Mouse (Mus musculus) mesoderm, embryonic 11.5 days (tissue): ENCODE measurements around the gene Chmp4b.
A peak's percentile ranks its signal among the peaks of the same experiment; 100 is the strongest.

Experiments
- DNase-seq: peaks from one replicate; pipeline ENCODE4 v3.0.0-alpha.2; 2012; ENCODE audit warnings: low read depth, low spot score

Chmp4b gene

DNA sequence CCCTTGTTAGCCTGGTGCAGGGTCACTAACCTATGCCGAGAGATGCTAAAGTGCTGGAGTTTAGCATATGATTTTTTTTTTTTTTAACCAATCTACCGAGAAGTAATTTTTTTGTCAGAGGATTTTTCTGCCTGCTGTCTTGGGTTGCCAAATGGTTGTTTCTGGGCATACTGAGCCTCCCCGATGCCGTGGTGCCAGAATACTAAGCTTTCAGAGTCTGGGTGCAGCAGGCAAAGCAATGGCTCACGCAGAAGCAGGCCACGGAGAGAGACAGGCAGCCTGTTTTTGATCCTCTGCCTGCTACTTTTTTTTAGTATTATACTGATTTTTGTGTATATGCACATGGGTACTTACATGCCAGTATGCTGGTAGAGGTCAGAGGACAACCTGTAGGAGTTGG, 29.4 kb downstream of the Chmp4b start:
- no peak for DNase-seq

DNA sequence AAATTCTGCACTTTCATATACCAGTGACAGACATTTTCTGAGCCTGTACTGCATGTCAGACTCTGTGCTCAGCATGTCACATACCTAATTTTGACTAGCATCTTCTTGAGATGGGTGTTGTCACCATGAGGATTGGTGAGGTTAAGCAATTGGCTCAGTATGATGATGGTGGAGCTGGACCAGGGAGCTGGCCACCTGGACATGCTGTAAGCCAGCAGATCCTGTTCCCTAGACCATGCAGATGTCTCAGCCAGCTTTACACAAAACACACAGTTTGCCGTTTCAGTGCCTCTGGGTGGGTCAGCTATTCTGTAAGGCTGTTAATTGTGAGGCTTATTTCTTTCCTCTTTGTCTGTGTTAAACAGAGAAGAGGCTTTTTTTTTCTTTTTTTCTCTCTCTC, 31.2 kb downstream of the Chmp4b start:
- DNase-seq: no peak

DNA sequence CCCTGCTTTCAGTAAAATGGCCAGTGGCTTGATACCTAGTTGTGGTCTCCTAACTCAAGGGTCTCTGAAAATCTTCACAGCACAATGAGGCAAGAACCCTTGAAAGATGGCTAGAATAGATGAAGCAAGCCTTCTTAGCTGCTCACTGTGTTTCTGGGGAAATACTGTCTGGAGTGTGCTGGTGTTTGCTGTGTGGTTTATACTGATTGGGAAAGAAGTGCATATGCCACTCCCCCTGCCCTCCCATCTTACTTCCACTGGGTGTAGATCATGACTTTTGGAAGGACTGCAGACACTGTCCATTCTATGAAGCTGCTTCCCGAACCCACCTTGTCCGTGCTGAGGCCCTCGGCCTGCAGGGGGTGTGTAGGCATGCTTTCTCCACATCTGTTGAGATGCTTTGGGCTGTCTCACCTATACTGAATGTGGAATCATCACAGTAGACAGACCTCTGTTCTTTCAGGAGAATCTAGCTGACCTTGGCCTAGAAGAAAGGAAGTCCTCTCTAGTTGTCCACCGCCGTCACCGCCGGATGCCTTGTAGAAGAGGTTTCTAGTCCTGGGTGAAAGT, 33.5 kb downstream of the Chmp4b start:
- no peak for DNase-seq

DNA sequence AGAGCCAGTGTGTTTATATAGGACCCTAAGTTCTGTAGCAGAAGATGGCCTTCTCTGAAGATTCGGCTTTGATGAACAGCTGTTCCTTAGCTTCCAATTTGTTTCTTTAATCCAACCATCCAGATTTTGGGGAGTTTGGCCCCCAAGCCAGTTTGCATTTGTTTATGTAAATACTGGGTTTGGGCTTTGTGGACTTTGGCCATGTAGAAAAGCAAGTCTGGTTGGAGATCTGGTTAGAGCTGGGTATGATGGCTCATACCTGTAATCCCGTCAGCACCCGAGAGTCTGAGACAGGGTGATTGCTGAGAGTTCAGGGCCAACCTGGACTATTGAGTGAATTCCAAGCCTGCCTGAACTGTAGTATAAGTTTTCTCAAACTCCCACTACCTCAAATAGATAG, 34.3 kb downstream of the Chmp4b start:
- DNase-seq: no peak

DNA sequence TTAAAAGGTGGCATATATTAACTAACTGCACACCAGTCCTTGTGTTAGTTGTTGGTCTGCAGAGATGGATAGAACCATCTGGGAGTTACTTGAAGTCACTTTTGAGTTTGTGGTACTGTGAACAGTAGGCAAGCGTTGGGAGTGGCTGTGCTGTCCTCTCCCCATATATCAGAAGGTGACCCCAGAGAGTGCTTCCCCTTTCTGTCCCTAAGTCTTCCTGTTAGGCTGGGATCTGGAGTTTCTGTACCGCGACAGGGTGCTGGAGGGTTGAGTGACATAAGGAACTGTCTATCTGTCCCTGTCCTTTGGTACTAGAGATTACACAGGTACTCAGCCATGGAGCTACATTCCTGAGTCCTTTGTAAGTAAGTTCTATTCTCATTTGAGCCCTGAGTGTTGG, 35.3 kb downstream of the Chmp4b start:
- no peak for DNase-seq

DNA sequence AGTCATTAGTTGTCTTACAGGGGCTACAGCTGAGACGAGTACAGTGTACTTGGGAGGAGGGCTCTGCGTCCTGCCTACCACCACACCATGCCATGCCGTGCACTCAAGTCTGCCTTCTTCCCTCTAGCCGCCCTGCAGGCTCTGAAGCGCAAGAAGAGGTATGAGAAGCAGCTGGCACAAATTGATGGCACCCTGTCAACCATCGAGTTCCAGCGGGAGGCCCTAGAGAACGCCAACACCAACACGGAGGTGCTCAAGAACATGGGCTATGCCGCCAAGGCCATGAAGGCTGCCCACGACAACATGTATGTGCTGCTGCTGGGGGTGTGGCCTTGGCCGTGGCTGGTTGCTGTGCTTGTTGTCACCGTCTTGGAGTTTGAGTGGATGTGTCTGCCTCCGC, 37.9 kb downstream of the Chmp4b start:
- no peak for DNase-seq

DNA sequence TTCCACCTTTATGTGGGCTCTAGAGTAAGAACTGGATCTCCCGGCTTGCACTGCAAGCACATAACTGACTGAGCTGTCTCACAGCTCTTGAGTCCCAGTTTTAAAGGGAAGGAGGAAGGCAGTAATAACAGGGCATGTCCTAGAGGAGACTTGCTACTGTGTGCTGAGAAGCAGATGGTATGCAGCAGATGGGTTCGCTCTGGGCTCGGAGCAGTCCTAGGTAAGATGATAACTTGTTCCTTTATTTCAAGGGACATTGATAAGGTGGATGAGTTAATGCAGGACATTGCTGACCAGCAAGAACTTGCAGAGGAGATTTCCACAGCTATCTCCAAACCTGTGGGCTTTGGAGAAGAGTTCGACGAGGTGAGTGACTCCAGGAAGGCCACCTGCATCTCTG, 39.5 kb downstream of the Chmp4b start:
- no peak for DNase-seq

DNA sequence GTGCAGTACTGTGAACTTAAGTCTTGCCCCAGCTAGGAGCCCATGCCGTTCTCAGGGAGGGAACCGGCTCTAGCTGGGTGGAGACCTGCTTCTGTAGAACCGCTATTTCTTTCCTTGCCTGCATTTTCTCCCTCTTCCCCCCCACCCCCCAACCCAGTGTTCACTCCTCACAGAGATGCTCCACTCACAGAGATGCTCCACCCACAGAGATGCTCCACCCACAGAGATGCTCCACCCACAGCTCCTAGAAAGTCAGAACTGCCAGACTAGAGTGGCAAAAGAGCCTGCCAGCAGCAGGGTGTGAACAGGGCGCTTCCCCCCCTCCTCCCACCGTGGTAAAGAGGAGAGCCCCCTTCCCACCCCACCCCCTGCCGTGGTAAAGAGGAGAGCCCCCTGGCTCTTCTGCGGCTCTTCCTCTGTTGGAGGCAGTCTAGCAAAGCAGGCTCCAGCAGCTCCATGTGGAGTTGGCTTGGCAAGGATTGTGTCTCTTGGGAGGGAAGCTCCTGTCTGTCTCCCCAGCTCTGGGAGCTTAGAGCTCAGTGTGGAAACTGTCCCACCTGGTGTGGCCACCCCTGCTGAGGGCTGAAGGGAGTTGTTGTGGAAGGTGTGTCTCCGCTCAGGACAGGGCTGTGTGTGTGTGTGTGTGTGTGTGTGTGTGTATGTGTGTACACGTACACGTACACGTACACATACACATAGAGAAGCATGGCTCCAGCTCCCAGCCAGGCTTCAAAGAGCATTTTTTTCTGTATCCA, 41.9 kb downstream of the Chmp4b start:
- no peak for DNase-seq

DNA sequence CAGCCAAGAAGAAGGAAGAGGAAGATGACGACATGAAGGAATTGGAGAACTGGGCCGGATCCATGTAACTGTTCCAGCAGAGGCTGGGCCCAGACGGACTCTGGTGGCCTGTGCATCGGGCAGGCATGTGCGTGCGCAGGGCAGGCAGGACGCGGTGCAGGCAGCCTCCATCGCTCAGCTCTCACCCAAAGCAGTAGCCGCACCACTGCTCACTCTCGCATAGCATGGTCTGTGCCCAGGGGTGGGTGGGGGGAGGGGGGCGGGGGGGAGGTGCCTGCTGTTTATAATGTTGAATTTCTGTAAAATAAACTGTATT, 42.4 kb downstream of the Chmp4b start:
- DNase-seq: no peak

DNA sequence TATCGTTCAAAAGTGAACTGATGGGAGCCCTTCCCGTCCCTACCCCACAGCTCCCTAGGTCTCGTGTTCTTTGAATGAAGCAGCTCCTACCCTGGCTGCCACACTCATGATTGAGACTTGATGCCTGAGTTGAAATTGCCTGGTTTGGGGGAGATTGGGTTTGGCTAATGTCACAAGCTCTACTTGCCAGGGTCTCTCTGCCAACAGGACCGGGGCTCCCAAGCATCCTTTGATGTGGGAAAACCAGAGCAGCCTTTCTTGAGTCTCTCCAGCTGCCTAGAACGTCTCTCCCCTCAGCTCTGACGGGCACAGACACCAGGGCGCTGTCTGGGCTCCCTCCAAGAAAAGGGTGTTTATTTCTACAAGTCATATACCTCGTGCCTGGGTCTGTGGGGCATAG, 44.2 kb downstream of the Chmp4b start:
- no peak for DNase-seq

DNA sequence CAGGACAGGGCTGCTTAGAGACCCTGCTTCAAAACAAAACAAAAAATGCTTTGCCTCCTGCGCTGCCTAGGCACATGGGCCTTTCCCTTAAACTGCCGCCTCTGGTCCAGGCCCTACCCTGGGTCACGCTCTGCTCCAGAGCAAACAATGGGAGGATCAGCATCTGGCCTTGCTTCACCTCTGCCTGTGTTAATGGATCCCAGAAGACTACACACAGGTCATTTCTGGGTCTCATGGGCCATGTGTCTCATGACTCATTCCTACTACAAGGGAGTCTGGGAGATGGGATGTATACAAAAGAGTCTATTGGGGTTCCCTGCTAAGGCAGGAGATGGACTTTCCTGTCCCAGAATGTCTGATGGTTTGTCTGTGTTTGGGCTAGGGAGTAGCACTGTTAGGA, 45.2 kb downstream of the Chmp4b start:
- DNase-seq: no peak

DNA sequence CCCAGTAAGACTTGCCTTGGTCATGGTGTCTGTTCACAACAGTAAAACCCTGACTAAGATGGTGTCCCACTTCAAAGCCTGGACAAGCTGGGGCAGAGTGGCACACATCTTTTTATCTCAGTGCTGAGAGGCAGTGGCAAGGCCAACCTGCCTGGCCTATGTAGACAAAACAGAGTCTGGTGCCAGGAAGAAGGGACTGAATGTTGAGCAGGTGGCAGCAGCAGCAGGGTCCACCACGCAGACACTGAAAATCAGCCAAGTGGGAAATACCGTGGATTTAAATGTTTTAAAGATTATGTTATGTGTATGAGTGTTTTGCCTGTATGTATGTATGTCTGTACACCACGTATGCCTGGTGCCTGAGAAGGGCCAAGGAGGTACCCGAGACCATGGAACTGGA, 47.9 kb downstream of the Chmp4b start:
- no peak for DNase-seq

DNA sequence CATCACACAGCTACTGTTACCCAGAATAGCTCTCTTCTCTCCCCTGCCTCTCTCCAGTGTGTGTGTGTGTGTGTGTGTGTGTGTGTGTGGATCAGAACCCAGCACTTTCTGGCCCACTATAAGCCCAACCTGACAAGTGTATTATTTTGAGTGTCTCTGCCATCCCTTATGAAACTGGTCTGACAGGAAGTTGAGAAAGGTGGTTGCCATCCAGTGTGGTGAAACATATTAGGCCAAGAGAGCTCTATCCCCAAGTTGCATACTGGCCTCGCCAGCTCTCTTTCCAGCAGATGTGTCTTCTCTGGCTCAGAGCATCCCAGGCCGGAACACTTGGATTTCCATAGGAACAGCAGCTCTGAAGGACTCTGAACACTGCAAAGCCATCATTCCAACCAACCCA, 48.7 kb downstream of the Chmp4b start:
- DNase-seq: no peak

DNA sequence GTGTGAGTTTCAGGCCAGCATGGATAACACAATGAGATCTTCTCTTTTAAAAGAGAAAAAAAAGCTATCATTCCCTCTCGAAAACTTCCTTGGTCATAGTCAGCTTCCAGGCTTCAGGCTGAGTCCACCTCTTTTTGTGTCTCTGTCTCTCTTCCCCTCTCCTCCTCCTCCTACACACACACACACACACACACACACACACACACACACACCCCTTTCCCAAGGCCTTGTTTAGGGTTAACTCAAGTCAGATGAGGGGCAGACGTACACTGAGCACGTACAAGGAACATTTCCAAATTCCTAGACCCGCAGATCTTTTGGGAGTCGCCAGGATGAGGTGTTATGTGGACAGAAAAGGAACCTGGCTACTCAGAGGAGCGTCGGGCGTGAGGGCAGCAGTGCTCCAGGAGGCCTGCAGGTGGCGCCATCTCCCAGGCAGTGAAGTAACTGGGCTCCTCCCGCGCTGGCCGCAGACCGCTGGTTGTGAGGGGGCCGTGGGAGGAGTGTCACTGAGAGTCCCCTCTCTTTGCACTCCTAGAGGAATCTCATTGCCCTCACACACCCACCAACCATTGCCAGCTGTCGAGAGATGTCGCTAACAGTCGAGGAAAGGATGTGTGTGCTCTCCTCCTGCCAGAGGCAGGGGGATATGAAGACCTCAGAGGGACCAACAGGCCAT, 51.3 kb downstream of the Chmp4b start:
- DNase-seq: peak; percentile 85

DNA sequence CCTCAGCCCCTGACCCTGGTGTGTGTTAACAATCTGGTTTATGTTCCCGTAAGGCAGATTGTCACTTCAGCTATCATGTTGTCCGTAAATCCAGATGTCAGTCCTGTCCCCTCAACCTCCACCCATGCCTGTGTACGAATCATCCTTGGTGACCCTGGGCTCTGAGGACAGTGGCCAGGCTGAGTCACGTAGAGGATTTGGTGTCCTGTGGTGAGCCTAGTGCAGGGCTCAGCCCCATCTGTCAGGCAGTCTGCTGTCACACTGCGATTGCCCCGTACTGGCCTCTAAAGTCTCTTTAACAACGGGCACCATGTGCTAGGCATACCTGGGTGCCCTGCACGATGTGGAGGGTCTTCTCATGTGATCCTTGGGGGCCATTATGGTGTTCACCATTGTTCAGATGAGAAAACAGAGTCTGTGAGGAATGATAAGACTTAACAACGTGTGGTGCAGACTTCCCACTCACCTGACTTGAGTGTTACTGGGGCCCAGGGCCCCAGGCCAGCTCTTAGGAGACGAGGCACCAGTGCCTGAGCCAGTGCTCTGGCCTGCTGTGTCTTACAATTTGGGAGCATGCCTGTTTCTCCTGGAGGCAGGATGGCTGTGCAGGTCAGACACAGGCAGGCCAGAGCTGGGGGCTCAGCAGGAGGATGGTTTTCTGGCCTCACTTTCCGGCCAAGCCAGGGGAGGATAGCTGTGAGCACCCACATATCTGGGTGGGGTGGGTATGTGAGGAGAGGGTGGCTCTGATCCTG, 55.2 kb downstream of the Chmp4b start:
- peak; percentile 46 for DNase-seq

DNA sequence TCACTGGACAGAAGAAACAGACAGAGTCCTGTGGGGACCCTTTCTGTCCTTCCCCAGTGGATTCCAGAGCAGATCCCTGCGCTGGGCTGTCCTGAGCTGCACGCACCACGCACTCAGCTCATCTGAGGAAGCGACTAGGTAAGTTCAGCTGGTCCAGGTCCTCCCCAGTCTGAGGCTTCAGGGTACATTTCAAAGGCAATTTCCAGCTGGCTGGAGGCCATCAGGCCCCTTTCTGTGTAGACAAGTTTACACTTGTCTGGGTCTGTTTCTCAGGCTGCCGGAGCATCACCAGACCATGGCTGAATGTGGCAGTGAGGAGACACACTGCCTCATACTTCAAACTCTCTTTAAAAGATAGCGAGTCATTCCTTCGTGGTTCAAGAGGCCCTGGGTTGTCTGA, 55.8 kb downstream of the Chmp4b start:
- no peak for DNase-seq

DNA sequence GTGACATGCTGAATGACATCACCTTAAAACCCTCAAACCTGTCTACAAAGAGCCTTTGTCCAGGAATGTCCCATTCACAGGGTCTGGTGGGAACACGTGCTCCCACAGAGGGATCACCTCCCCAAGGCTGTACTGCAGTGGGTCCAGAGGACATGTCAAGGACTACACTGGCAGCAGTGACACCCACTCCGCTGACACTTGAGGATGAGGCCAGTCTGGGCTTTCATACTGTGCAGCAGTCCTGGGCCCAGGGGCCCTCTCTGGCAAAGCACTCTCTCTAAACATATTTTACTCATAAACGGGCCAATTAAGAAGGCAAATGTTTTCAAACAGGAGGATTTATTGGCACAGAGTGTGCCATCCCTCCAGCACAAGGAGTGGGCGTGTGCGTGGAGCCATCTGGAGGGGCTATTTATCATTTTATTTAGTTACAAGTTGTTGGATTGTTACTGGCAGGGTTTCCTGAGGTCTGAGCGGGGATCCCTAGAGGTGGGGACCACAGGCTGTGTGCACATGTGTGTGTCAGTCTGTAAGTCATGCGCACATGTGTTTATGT, 56.4 kb downstream of the Chmp4b start:
- DNase-seq: no peak

DNA sequence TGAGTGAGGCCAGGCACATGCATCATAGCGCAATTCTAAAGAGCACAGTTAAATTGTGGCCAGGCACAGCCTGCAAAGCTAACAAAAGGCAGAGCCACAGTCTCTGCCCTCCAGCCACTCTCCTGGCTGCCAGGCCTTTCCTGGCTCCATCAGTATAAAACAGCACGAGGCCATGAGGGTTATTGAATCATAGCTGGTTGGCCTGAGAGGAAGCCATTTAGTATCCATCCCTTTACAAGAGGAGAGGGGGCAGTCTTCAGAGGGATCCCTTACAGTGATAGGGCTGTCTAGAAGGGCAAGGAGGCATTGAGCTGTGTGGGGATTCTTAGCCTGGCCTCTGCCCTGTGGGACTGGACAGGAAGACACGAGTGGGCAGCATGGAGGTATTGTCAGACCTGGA, 60.2 kb downstream of the Chmp4b start:
- DNase-seq: no peak

DNA sequence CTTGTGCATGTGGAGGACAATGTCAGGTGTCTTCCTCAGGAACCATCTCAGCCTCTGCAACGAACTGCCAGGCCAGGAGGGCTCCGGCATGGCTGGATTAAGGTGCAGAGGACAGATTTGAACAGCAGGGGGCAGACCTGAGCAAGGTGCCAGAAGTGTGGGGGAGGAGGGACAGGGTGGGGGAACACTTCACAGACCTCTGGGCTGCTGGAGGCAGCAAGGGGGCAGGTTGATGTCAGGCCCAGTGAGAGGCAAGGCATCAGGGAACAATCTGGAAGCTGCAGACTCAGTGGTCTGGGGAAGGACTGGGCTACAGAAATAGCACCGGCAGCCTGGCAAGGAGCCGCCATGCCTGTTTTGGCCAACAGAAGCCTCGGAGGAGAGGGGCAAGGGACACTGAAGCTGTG, 60.8 kb downstream of the Chmp4b start:
- peak; percentile 69 for DNase-seq

DNA sequence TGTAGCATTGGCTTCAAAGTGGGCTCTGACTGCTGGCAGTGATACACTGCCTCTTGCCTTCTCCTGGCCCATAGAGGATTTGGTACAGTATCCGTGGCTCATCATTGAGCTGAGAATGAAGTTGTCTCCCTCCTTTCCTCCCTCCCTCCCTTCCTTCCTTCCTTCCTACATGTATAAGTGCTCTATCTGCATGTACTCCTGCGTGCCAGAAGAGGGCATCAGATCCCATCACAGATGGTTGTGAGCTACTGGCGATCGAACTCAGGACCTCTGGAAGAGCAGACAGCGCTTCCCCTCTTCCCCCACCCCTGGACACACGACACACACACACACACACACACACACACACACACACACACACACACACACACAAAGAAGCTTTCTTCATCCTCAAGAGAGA, 61.6 kb downstream of the Chmp4b start:
- DNase-seq: no peak

DNA sequence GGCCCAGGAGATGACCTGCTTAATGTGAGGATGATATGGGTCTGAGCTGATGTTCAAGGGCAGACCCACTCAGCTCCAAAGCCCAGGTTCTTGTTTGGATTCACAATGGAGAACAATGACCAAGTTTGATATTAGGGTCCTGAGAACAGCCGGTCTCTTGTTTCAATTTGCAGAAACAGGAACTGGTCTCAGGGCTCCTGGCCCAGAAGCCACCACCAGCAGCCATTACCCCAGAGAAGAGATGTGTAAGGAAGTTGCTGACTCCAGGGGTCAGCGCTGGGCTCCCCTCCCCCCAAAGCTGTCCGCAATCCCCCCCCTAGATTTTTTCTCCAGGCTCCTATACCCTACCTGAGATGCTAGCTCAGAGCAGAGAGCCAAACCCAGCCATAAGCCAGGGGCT, 62.5 kb downstream of the Chmp4b start:
- DNase-seq: no peak

DNA sequence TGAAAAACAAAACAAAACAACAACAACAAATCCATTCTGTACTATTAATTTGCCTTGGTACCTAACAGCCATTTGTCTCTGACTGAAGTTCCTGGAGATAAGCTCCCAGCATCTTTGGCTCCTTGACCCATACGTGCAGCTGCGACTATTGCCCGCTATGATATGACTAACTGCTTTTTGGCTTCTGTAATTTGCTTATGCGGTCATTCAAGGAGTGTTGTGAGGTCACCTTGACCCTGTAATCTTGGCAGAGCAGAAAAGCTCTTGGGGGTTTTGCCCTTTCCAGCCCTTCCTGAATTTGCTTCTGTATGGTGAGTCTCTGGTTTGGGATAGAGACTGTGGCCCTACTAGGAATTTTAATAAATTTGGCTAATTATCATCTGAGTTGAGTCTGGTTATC, 65.1 kb downstream of the Chmp4b start:
- DNase-seq: no peak
